Mouse (Mus musculus): ENCODE data around the gene Lrguk.

Lrguk gene

GRCm38 (mm10) chr6:34028933-34029745 is at the start of gene Lrguk:
Gene Lrguk, plus strand, starts transcription at chr6:34029448.
- DNase-seq (ENCODE audit: low read depth, low spot score): peak; percentile 93

GRCm38 (mm10) chr6:33982709-33983108 is 46.5 kb upstream of the Lrguk start:
- no peak for DNase-seq (ENCODE audit: low read depth, low spot score)

GRCm38 (mm10) chr6:33987132-33987531 is 42.1 kb upstream of the Lrguk start:
- no peak for DNase-seq (ENCODE audit: low read depth, low spot score)

GRCm38 (mm10) chr6:33992213-33993034 is 36.8 kb upstream of the Lrguk start:
- DNase-seq (ENCODE audit: low read depth, low spot score): no peak

GRCm38 (mm10) chr6:33993842-33994241 is 35.4 kb upstream of the Lrguk start:
- no peak for DNase-seq (ENCODE audit: low read depth, low spot score)

GRCm38 (mm10) chr6:33998590-33998989 is 30.7 kb upstream of the Lrguk start:
- no peak for DNase-seq (ENCODE audit: low read depth, low spot score)

- no peak for DNase-seq (ENCODE audit: low read depth, low spot score)
These were observed 29.7 kb upstream of the Lrguk start for GRCm38 (mm10) chr6:33999530-33999929.

GRCm38 (mm10) chr6:34000644-34001043 is 28.6 kb upstream of the Lrguk start:
- no peak for DNase-seq (ENCODE audit: low read depth, low spot score)

- no peak for DNase-seq (ENCODE audit: low read depth, low spot score)
These were observed 26.2 kb upstream of the Lrguk start for GRCm38 (mm10) chr6:34003033-34003432.

GRCm38 (mm10) chr6:34013469-34013868 is 15.8 kb upstream of the Lrguk start:
- DNase-seq (ENCODE audit: low read depth, low spot score): no peak

- no peak for DNase-seq (ENCODE audit: low read depth, low spot score)
These were observed 439 bp downstream of the Lrguk start for GRCm38 (mm10) chr6:34029746-34030027.

- no peak for DNase-seq (ENCODE audit: low read depth, low spot score)
These were observed 4.8 kb downstream of the Lrguk start for GRCm38 (mm10) chr6:34034096-34034495.

- no peak for DNase-seq (ENCODE audit: low read depth, low spot score)
These were observed 5.6 kb downstream of the Lrguk start for GRCm38 (mm10) chr6:34034577-34035461.

GRCm38 (mm10) chr6:34040624-34041235 is 11.5 kb downstream of the Lrguk start:
- peak; percentile 86 for DNase-seq (ENCODE audit: low read depth, low spot score)

- no peak for DNase-seq (ENCODE audit: low read depth, low spot score)
These were observed 12.5 kb downstream of the Lrguk start for GRCm38 (mm10) chr6:34041589-34042280.

- no peak for DNase-seq (ENCODE audit: low read depth, low spot score)
These were observed 15.1 kb downstream of the Lrguk start for GRCm38 (mm10) chr6:34044228-34044811.

GRCm38 (mm10) chr6:34044846-34045540 is 15.7 kb downstream of the Lrguk start:
- no peak for DNase-seq (ENCODE audit: low read depth, low spot score)

- DNase-seq (ENCODE audit: low read depth, low spot score): no peak
These were observed 17.4 kb downstream of the Lrguk start for GRCm38 (mm10) chr6:34046551-34047186.

GRCm38 (mm10) chr6:34049433-34049832 is 20.2 kb downstream of the Lrguk start:
- no peak for DNase-seq (ENCODE audit: low read depth, low spot score)
